Mouse (Mus musculus) spleen, adult 2 months (tissue): ENCODE data around the gene Arhgap1. TPM values are rescaled to one million over a fixed set of nuclear protein-coding genes. Genes with fewer than 3 reads are reported as not detected.

Experiments
- DNase-seq, 2 experiments: peaks; one replicate each; pipeline versions ENCODE4 v3.0.0 to v3.0.0-alpha.2; 2012 to 2021; ENCODE audit warnings: low spot score in 2 of 2, low read depth in 1 of 2
- H3K27ac ChIP-seq: fragments of 200-500 bp; 2 replicates; pipeline ENCODE4 v1.5.1; 2012; ENCODE audit warnings: low read length, inconsistent platforms; ENCODE audit not compliant: insufficient read depth
- H3K27me3 ChIP-seq: fragments of 200-500 bp; 2 replicates; pipeline ENCODE4 v1.6.1; 2012; ENCODE audit warnings: mild to moderate bottlenecking, moderate library complexity, low read length, inconsistent platforms; ENCODE audit not compliant: control insufficient read depth, insufficient read depth
- H3K36me3 ChIP-seq: fragments of 200-500 bp; 2 replicates; pipeline ENCODE4 v1.6.1; 2012; ENCODE audit warnings: mild to moderate bottlenecking, low read length, inconsistent platforms; ENCODE audit not compliant: control insufficient read depth, insufficient read depth
- H3K4me1 ChIP-seq: fragments of 200-500 bp; 2 replicates; pipeline ENCODE4 v1.6.1; 2011; ENCODE audit warnings: inconsistent platforms; ENCODE audit not compliant: control insufficient read depth, insufficient read depth, insufficient read length
- H3K4me3 ChIP-seq: fragments of 200-500 bp; 2 replicates; pipeline ENCODE4 v1.5.1; 2011; ENCODE audit warnings: mild to moderate bottlenecking, inconsistent platforms; ENCODE audit not compliant: insufficient read depth, insufficient read length; ENCODE audit errors: extremely low read depth
- CTCF ChIP-seq: fragments of 200-500 bp; IDR thresholded peaks from 2 replicates; pipeline ENCODE4 v1.5.1; 2011; ENCODE audit warnings: mild to moderate bottlenecking, inconsistent platforms; ENCODE audit not compliant: insufficient read depth, insufficient read length, insufficient replicate concordance; ENCODE audit errors: extremely low read depth
- POLR2A ChIP-seq: fragments of 200-500 bp; IDR thresholded peaks from 2 replicates; pipeline ENCODE4 v1.6.1; 2011; ENCODE audit warnings: low read depth, low read length, inconsistent platforms
- WGBS: fragments of 180-500 bp; shearing (Covaris S2); methylation state at CpG from one replicate; pipeline ENCODE4 v1.1.7; 2018; 5-methylcytosine and 5-hydroxymethylcytosine counted together
- polyA plus RNA-seq: library from polyadenylated mRNA; depleted of rRNA; stranded (reverse); fragments of >200 nt; gene quantifications from 2 replicates; pipeline ENCODE4 v1.2.3, GENCODE M21; 2012

Gene Arhgap1
- polyA plus RNA-seq, 1 experiment = 66.7 TPM

- no peak overlapping the region for H3K27ac ChIP-seq
- H3K36me3 ChIP-seq = peaks cover 50% of the 10 kb centered on the region
- H3K4me1 ChIP-seq = no peaks in the 10 kb centered on the region
- TF ChIP-seq CTCF (no peak), POLR2A (no peak)
- WGBS = 95% methylated on average over 8 of the region's 8 CpGs
- no peak overlapping the region for H3K4me3 ChIP-seq
- DNase-seq = no peak
- H3K27me3 ChIP-seq = no peaks in the 10 kb centered on the region
Observed at GRCm38 (mm10) chr2:91669326-91669725, 19.7 kb downstream of the Arhgap1 start.

- 93% methylated on average over 6 of the region's 6 CpGs for WGBS
- Histone ChIP-seq H3K27ac (no peak overlapping the region), H3K4me1 (no peaks in the 10 kb centered on the region), H3K4me3 (no peak overlapping the region), H3K36me3 (peaks cover 53% of the 10 kb centered on the region), H3K27me3 (no peaks in the 10 kb centered on the region)
- DNase-seq = no peak
- TF ChIP-seq POLR2A (no peak), CTCF (no peak)
Observed at GRCm38 (mm10) chr2:91670038-91670437, 20.4 kb downstream of the Arhgap1 start.

GRCm38 (mm10) chr2:91673587-91673986 is 23.9 kb downstream of the Arhgap1 start:
- Histone ChIP-seq H3K27ac (no peak overlapping the region), H3K27me3 (no peaks in the 10 kb centered on the region), H3K36me3 (peaks cover 60% of the 10 kb centered on the region), H3K4me3 (no peak overlapping the region), H3K4me1 (no peaks in the 10 kb centered on the region)
- TF ChIP-seq POLR2A = no peak
- no peak for TF ChIP-seq CTCF
- 94% methylated on average over 2 of the region's 2 CpGs for WGBS
- no peak for DNase-seq

GRCm38 (mm10) chr2:91674895-91675294 is 25.2 kb downstream of the Arhgap1 start:
- Histone ChIP-seq H3K4me3 (no peak overlapping the region), H3K27me3 (no peaks in the 10 kb centered on the region), H3K27ac (no peak overlapping the region), H3K36me3 (peaks cover 49% of the 10 kb centered on the region), H3K4me1 (no peaks in the 10 kb centered on the region)
- TF ChIP-seq POLR2A = no peak
- no peak for TF ChIP-seq CTCF
- 91% methylated on average over 5 of the region's 5 CpGs for WGBS
- DNase-seq = no peak

- Histone ChIP-seq H3K27ac (no peak overlapping the region), H3K4me3 (no peak overlapping the region), H3K4me1 (no peaks in the 10 kb centered on the region), H3K27me3 (no peaks in the 10 kb centered on the region), H3K36me3 (peaks cover 47% of the 10 kb centered on the region)
- no peak for DNase-seq
- WGBS = 77% methylated on average over 2 of the region's 2 CpGs
- TF ChIP-seq CTCF (no peak), POLR2A (no peak)
Observed at GRCm38 (mm10) chr2:91676420-91676819, 26.8 kb downstream of the Arhgap1 start.

GRCm38 (mm10) chr2:91676961-91677360 is 27.3 kb downstream of the Arhgap1 start:
- Histone ChIP-seq H3K4me3 (no peak overlapping the region), H3K4me1 (no peaks in the 10 kb centered on the region), H3K36me3 (peaks cover 48% of the 10 kb centered on the region), H3K27ac (no peak overlapping the region), H3K27me3 (no peaks in the 10 kb centered on the region)
- TF ChIP-seq POLR2A (no peak), CTCF (no peak)
- no peak for DNase-seq

GRCm38 (mm10) chr2:91682850-91683249 is 33.2 kb downstream of the Arhgap1 start:
- Histone ChIP-seq H3K36me3 (peaks cover 32% of the 10 kb centered on the region), H3K27me3 (no peaks in the 10 kb centered on the region), H3K27ac (no peak overlapping the region), H3K4me1 (no peaks in the 10 kb centered on the region), H3K4me3 (no peak overlapping the region)
- TF ChIP-seq POLR2A (no peak), CTCF (no peak)
- no peak for DNase-seq
- 75% methylated on average over 4 of the region's 4 CpGs for WGBS
